Mouse (Mus musculus): ENCODE data around the gene Bola1. TPM values are rescaled to one million over a fixed set of nuclear protein-coding genes. Genes with fewer than 3 reads are reported as not detected.
"Not testable (repeated sequence)": the region's sequence is repeated elsewhere in the genome, so short reads cannot be mapped to it uniquely, and the experiment has no call there.

Gene Bola1
- polyA plus RNA-seq, 1 experiment from 2014 or later, result 43.5 TPM

GRCm38 (mm10) chr3:96248141-96249033 is 28.9 kb upstream of the Bola1 start:
- 49% methylated on average over 6 of the region's 6 CpGs for WGBS
- Histone ChIP-seq H3K27me3 (ENCODE audit: control insufficient read depth, insufficient read depth, low read length) (no peaks in the 10 kb centered on the region), H3K4me1 (ENCODE audit: control insufficient read depth, insufficient read depth, low read length) (peaks cover 24% of the 10 kb centered on the region), H3K9ac (ENCODE audit: low read length) (peak overlapping the region; percentile 74), H3K9me3 (replicated peaks; ENCODE audit: control insufficient read depth, low read length) (no peaks in the 10 kb centered on the region), H3K4me3 (ENCODE audit: low read length) (peak overlapping the region; percentile 53; the same call in 1 of the 2 replicates), H3K36me3 (ENCODE audit: control insufficient read depth, insufficient read depth) (no peaks in the 10 kb centered on the region), H3K4me2 (ENCODE audit: low read depth, low read length) (peak overlapping the region; percentile 63), H3K27ac (ENCODE audit: low read length) (no peak overlapping the region)
- no peak for ATAC-seq (replicated peaks; ENCODE audit: extremely low read depth, insufficient read depth, low FRiP score)

- Histone ChIP-seq H3K4me2 (ENCODE audit: low read depth, low read length) (peak overlapping the region; percentile 63), H3K27me3 (ENCODE audit: control insufficient read depth, insufficient read depth, low read length) (no peaks in the 10 kb centered on the region), H3K4me1 (ENCODE audit: control insufficient read depth, insufficient read depth, low read length) (peaks cover 24% of the 10 kb centered on the region), H3K9ac (ENCODE audit: low read length) (peak overlapping the region; percentile 74), H3K4me3 (ENCODE audit: low read length) (peak overlapping the region; percentile 53), H3K9me3 (replicated peaks; ENCODE audit: control insufficient read depth, low read length) (no peaks in the 10 kb centered on the region), H3K27ac (ENCODE audit: low read length) (peak overlapping the region; percentile 62), H3K36me3 (ENCODE audit: control insufficient read depth, insufficient read depth) (no peaks in the 10 kb centered on the region)
- ATAC-seq (replicated peaks; ENCODE audit: extremely low read depth, insufficient read depth, low FRiP score), result no peak
- WGBS, result 9% methylated on average over 11 of the region's 11 CpGs
These were observed 28.0 kb upstream of the Bola1 start for GRCm38 (mm10) chr3:96247356-96248140.

- Histone ChIP-seq H3K9ac (ENCODE audit: low read length) (peak within 1 kb of the TSS; percentile 74), H3K4me2 (ENCODE audit: low read depth, low read length) (peak within 1 kb of the TSS; percentile 63), H3K4me3 (ENCODE audit: low read length) (peak within 1 kb of the TSS; percentile 53), H3K27ac (ENCODE audit: low read length) (peak within 1 kb of the TSS; percentile 80), H3K4me1 (ENCODE audit: control insufficient read depth, insufficient read depth, low read length) (peaks cover 24% of the 10 kb centered on the region)
- not testable (repeated sequence) for H3K27me3 ChIP-seq (ENCODE audit: control insufficient read depth, insufficient read depth, low read length); H3K9me3 ChIP-seq (replicated peaks; ENCODE audit: control insufficient read depth, low read length); H3K36me3 ChIP-seq (ENCODE audit: control insufficient read depth, insufficient read depth)
- 0% methylated on average over 13 of the region's 47 CpGs for WGBS
- ATAC-seq (replicated peaks; ENCODE audit: extremely low read depth, insufficient read depth, low FRiP score), result peak; percentile 90
These were observed 26.9 kb upstream of the Bola1 start, which contains the start of gene Hist2h3c1 for GRCm38 (mm10) chr3:96246427-96246856. Gene Hist2h3c1 (plus strand): TSS chr3:96246685.

GRCm38 (mm10) chr3:96246018-96246417 is 26.5 kb upstream of the Bola1 start:
- not testable (repeated sequence) for ATAC-seq (replicated peaks; ENCODE audit: extremely low read depth, insufficient read depth, low FRiP score); H3K27me3 ChIP-seq (ENCODE audit: control insufficient read depth, insufficient read depth, low read length); H3K9me3 ChIP-seq (replicated peaks; ENCODE audit: control insufficient read depth, low read length); H3K36me3 ChIP-seq (ENCODE audit: control insufficient read depth, insufficient read depth); H3K9ac ChIP-seq (ENCODE audit: low read length); H3K4me2 ChIP-seq (ENCODE audit: low read depth, low read length)
- Histone ChIP-seq H3K4me1 (ENCODE audit: control insufficient read depth, insufficient read depth, low read length) (peaks cover 24% of the 10 kb centered on the region), H3K4me3 (ENCODE audit: low read length) (peak overlapping the region; percentile 43), H3K27ac (ENCODE audit: low read length) (peak overlapping the region; percentile 80)
- WGBS, result 0% methylated on average over 10 of the region's 21 CpGs

- H3K9me3 ChIP-seq (replicated peaks; ENCODE audit: control insufficient read depth, low read length); H3K27me3 ChIP-seq (ENCODE audit: control insufficient read depth, insufficient read depth, low read length); H3K36me3 ChIP-seq (ENCODE audit: control insufficient read depth, insufficient read depth): not testable (repeated sequence)
- Histone ChIP-seq H3K4me2 (ENCODE audit: low read depth, low read length) (peak within 1 kb of the TSS; percentile 69), H3K4me3 (ENCODE audit: low read length) (peak within 1 kb of the TSS; percentile 57), H3K27ac (ENCODE audit: low read length) (peak within 1 kb of the TSS; percentile 97), H3K9ac (ENCODE audit: low read length) (peak within 1 kb of the TSS; percentile 82), H3K4me1 (ENCODE audit: control insufficient read depth, insufficient read depth, low read length) (peaks cover 26% of the 10 kb centered on the region)
- WGBS, result 0% methylated on average over 20 of the region's 88 CpGs
- peak; percentile 83 for ATAC-seq (replicated peaks; ENCODE audit: extremely low read depth, insufficient read depth, low FRiP score)
These were observed 25.7 kb upstream of the Bola1 start, which contains the start of gene Hist2h2aa1 for GRCm38 (mm10) chr3:96245003-96245886. Gene Hist2h2aa1 (plus strand): TSS chr3:96245497.

- Histone ChIP-seq H3K27ac (ENCODE audit: low read length) (peak overlapping the region; percentile 97), H3K4me3 (ENCODE audit: low read length) (peak overlapping the region; percentile 57), H3K4me2 (ENCODE audit: low read depth, low read length) (peak overlapping the region; percentile 69), H3K27me3 (ENCODE audit: control insufficient read depth, insufficient read depth, low read length) (no peaks in the 10 kb centered on the region), H3K4me1 (ENCODE audit: control insufficient read depth, insufficient read depth, low read length) (peaks cover 25% of the 10 kb centered on the region), H3K9me3 (replicated peaks; ENCODE audit: control insufficient read depth, low read length) (no peaks in the 10 kb centered on the region), H3K9ac (ENCODE audit: low read length) (peak overlapping the region; percentile 82), H3K36me3 (ENCODE audit: control insufficient read depth, insufficient read depth) (no peaks in the 10 kb centered on the region)
- WGBS, result 75% methylated on average over 7 of the region's 7 CpGs
- ATAC-seq (replicated peaks; ENCODE audit: extremely low read depth, insufficient read depth, low FRiP score), result no peak
These were observed 24.5 kb upstream of the Bola1 start for GRCm38 (mm10) chr3:96243921-96244572.

- H3K36me3 ChIP-seq (ENCODE audit: control insufficient read depth, insufficient read depth), result no peaks in the 10 kb centered on the region
- WGBS, result 79% methylated on average over 9 of the region's 9 CpGs
- no peaks in the 10 kb centered on the region for H3K27me3 ChIP-seq (ENCODE audit: control insufficient read depth, insufficient read depth, low read length)
- H3K27ac ChIP-seq (ENCODE audit: low read length), result peak overlapping the region; percentile 87
- no peaks in the 10 kb centered on the region for H3K9me3 ChIP-seq (replicated peaks; ENCODE audit: control insufficient read depth, low read length)
- H3K9ac ChIP-seq (ENCODE audit: low read length), result peak overlapping the region; percentile 71
- H3K4me3 ChIP-seq (ENCODE audit: low read length), result peak overlapping the region; percentile 12; the same call in 1 of the 2 replicates
- ATAC-seq (replicated peaks; ENCODE audit: extremely low read depth, insufficient read depth, low FRiP score), result no peak
- H3K4me1 ChIP-seq (ENCODE audit: control insufficient read depth, insufficient read depth, low read length), result peaks cover 22% of the 10 kb centered on the region
- H3K4me2 ChIP-seq (ENCODE audit: low read depth, low read length), result peak overlapping the region; percentile 57
These were observed 21.3 kb upstream of the Bola1 start for GRCm38 (mm10) chr3:96240799-96241197.
